Mouse (Mus musculus) monocyte, adult 5-6 weeks (primary cell): ENCODE data around the gene Hapln4. TPM values are rescaled to one million over a fixed set of nuclear protein-coding genes. Genes with fewer than 3 reads are reported as not detected.

Experiments
- ATAC-seq: fragments of 153-309, 156-312 bp; replicated peaks from 2 replicates; pipeline ENCODE4 v1.8.0; 2017; ENCODE audit warnings: mild to moderate bottlenecking; ENCODE audit not compliant: low TSS enrichment, insufficient number of reproducible peaks, severe bottlenecking, poor library complexity, low FRiP score
- total RNA-seq: library from RNA; stranded (forward); fragments of 200-1000, 200-491, 200-594 nt; gene quantifications from 3 replicates; pipeline ENCODE4 v1.2.3, GENCODE M21; 2017

The Hapln4 gene
- total RNA-seq, 1 experiment from 2014 or later = not detected

GRCm38 (mm10) chr8:70131166-70131883, 48.1 kb downstream of the Hapln4 start, which contains the start of gene Nr2c2ap:
TSS of gene Nr2c2ap (plus strand) at chr8:70131333.
- ATAC-seq = peak; percentile 85

- no peak for ATAC-seq
These were observed 50.8 kb downstream of the Hapln4 start for GRCm38 (mm10) chr8:70134086-70134485.

- no peak for ATAC-seq
These were observed 51.7 kb downstream of the Hapln4 start for GRCm38 (mm10) chr8:70134931-70135330.

- no peak for ATAC-seq
These were observed 53.3 kb downstream of the Hapln4 start for GRCm38 (mm10) chr8:70136591-70136990.

GRCm38 (mm10) chr8:70137890-70138289, 54.6 kb downstream of the Hapln4 start:
- ATAC-seq = no peak

- peak; percentile 95 for ATAC-seq
These were observed 56.0 kb downstream of the Hapln4 start, which contains the start of the genes Rfxank, Borcs8 and Mef2b for GRCm38 (mm10) chr8:70139026-70139857. TSS of gene Rfxank (minus strand) at chr8:70139154. TSS of gene Borcs8 (plus strand) at chr8:70139499. TSS of gene Mef2b (plus strand) at chr8:70139711.

GRCm38 (mm10) chr8:70139981-70140380, 56.7 kb downstream of the Hapln4 start:
- ATAC-seq = no peak

Other genes starting within 250 kb of the Hapln4 start
- gene Cilp2, start 195.8 kb upstream of the Hapln4 start, total RNA-seq = not detected in 3 replicates
- 0.95 to 1.6 TPM (median 1.1 TPM) in 3 replicates for gene Tssk6, start 181.3 kb upstream of the Hapln4 start, total RNA-seq
- 91.2 to 131 TPM (median 108 TPM) in 3 replicates for gene Ndufa13, start 180.9 kb upstream of the Hapln4 start, total RNA-seq
- not detected in 3 replicates for gene Yjefn3, start 180.7 kb upstream of the Hapln4 start, total RNA-seq
- gene Gatad2a, start 87.1 kb upstream of the Hapln4 start, total RNA-seq = 65.6 to 93.7 TPM (median 68.3 TPM) in 3 replicates
- 58.1 to 68.4 TPM (median 66.0 TPM) in 3 replicates for gene Mau2, start 40.7 kb upstream of the Hapln4 start, total RNA-seq
- 32.1 to 49.3 TPM (median 38.7 TPM) in 3 replicates for gene Sugp1, start 40.6 kb upstream of the Hapln4 start, total RNA-seq
- 3.2 to 3.9 TPM in 2 of 3 replicates, not detected in the other for gene Tm6sf2, start 10.5 kb upstream of the Hapln4 start, total RNA-seq
- not detected in 3 replicates for gene Ncan, start 37.4 kb downstream of the Hapln4 start, total RNA-seq
- 6.0 to 12.0 TPM (median 11.1 TPM) in 3 replicates for gene Nr2c2ap, start 47.9 kb downstream of the Hapln4 start, total RNA-seq
- gene Rfxank, start 55.7 kb downstream of the Hapln4 start, total RNA-seq = 12.5 to 17.9 TPM (median 17.8 TPM) in 3 replicates
- 60.6 to 63.2 TPM (median 61.3 TPM) in 3 replicates for gene Borcs8, start 56.0 kb downstream of the Hapln4 start, total RNA-seq
- gene Mef2b, start 56.3 kb downstream of the Hapln4 start, total RNA-seq = 0.78 to 1.5 TPM in 2 of 3 replicates, not detected in the other
- gene Tmem161a, start 88.9 kb downstream of the Hapln4 start, total RNA-seq = 4.2 to 14.5 TPM (median 9.0 TPM) in 3 replicates
- 0.32 to 1.4 TPM in 2 of 3 replicates, not detected in the other for gene Slc25a42, start 128.8 kb downstream of the Hapln4 start, total RNA-seq
- gene Sugp2, start 150.8 kb downstream of the Hapln4 start, total RNA-seq = 14.0 to 47.5 TPM (median 21.6 TPM) in 3 replicates
- 1.7 to 8.4 TPM (median 2.9 TPM) in 3 replicates for gene Armc6, start 151.0 kb downstream of the Hapln4 start, total RNA-seq
- gene Homer3, start 199.4 kb downstream of the Hapln4 start, total RNA-seq = 2.0 to 3.7 TPM (median 3.4 TPM) in 3 replicates
- 74.6 to 94.0 TPM (median 75.3 TPM) in 3 replicates for gene Ddx49, start 219.0 kb downstream of the Hapln4 start, total RNA-seq
- gene Cope, start 219.1 kb downstream of the Hapln4 start, total RNA-seq = 79.7 to 131 TPM (median 108 TPM) in 3 replicates
- gene Cers1, start 232.3 kb downstream of the Hapln4 start, total RNA-seq = not detected in 3 replicates
- gene Gdf1, start 246.4 kb downstream of the Hapln4 start, total RNA-seq = not detected in 3 replicates